Mouse (Mus musculus) brain, embryonic 14.5 days (tissue): Measurements from ENCODE around the gene Rpl6. TPM values are rescaled to one million over a fixed set of nuclear protein-coding genes. Genes with fewer than 3 reads are reported as not detected.
"Not testable (repeated sequence)": the region's sequence is repeated elsewhere in the genome, so short reads cannot be mapped to it uniquely, and the experiment has no call there.

Source experiments
- DNase-seq: peaks from one replicate; pipeline ENCODE4 v3.0.0-alpha.2; 2011; ENCODE audit warnings: low read depth
- CTCF ChIP-seq: fragments of 200-500 bp; IDR thresholded peaks from 2 replicates; pipeline ENCODE4 v1.5.1; 2012; ENCODE audit warnings: inconsistent platforms, mild to moderate bottlenecking, moderate library complexity, borderline replicate concordance; ENCODE audit not compliant: insufficient read depth, insufficient read length; ENCODE audit errors: extremely low read depth
- POLR2A ChIP-seq: fragments of 200-500 bp; IDR thresholded peaks from 2 replicates; pipeline ENCODE4 v1.6.1; 2012; ENCODE audit warnings: mild to moderate bottlenecking, inconsistent platforms, borderline replicate concordance; ENCODE audit not compliant: poor library complexity, insufficient read depth, insufficient read length, severe bottlenecking; ENCODE audit errors: extremely low read depth
- polyA plus RNA-seq: library from polyadenylated mRNA; depleted of rRNA; stranded (reverse); fragments of >200 nt; gene quantifications from 2 replicates; pipeline ENCODE4 v1.2.3, GENCODE M21; 2012

Gene Rpl6
- polyA plus RNA-seq, 1 experiment, result 680 TPM

DNA sequence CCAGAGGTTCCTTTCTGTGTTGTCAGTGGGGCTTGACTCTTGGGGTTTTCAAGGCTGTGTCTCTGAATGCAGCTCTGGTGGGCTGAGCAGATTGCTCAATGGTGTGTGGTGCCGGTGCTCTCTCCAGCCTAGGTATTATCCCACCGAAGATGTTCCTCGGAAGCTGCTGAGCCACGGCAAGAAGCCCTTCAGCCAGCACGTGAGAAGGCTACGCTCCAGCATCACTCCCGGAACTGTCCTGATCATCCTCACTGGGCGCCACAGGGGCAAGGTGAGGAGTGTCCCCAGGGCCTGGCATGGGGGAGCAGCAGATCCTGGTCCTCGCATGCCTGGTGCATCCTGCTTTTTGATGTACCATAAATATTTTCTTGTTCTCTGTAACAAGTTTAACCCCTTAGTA, 2.3 kb downstream of the Rpl6 start:
- no peak for DNase-seq
- TF ChIP-seq POLR2A (no peak), CTCF (no peak)

DNA sequence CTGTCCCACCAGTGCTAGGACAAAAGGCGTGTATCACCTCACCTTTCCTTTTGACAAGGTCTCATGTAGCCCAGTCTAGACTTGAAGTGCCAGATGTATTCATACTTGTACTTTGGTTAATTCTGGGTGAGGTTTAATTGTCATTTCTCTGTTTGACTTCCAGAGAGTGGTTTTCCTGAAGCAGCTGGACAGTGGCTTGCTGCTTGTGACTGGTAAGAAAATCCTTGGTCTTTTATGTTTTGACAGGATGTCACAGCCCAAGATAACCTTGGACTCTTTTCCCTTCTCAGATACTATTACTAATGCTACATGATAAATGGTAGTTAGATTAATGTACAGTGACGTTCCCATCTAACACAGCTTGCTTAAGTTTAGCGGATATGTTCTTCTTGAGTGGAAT, 2.7 kb downstream of the Rpl6 start:
- TF ChIP-seq CTCF (no peak), POLR2A (no peak)
- no peak for DNase-seq

DNA sequence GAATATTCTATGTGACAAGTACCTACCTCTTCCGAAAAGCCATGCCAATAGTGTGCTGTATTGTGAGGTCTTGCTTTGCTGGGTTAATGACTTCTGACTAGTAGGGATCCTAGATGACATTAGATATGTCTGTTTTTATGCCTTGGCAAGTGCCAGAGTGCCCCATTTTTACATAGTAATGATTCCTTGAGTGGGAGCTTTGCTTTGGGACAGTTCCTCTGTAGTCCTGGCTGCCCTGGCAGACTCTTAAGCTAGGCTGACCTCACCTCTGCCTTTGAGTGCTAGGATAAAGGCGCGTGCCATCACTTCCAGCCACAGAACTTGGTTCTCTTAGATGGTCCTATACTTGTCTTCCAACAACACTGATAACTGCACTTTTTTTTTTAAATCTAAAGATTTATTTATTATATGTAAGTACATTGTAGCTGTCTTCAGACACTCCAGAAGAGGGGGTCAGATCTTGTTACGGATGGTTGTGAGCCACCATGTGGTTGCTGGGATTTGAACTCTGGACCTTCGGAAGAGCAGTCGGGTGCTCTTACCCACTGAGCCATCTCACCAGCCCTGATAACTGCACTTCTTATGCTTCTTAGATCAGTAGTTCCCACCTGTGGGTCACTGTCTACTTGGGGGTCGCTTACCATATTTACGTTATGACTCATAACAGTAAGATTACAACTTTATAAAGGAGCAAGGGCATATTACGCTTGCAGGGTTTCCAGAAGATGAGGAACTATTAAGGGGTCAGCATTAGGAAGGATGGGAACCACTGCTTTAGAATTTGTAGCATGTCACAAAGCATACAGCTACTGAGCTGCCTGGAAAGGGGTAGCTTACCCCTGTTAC, 5.7 kb downstream of the Rpl6 start:
- TF ChIP-seq CTCF, result no peak
- no peak for TF ChIP-seq POLR2A
- no peak for DNase-seq

DNA sequence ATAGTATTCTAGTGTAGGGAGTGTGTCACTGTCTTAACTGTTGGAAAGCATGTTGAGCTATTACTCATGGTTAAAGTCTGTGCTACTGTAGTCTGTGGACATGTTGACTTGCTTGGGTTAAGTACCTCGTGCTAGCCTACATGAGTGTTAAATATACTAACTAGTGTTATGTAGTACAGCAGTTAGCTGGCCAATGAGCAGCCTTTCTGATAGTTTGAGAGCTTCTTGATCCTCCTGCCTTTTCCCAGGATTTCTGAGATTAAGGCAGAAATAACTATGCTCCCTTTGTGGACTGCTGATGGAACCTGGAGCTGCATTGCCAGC, 6.3 kb downstream of the Rpl6 start:
- TF ChIP-seq POLR2A (no peak), CTCF (no peak)
- DNase-seq, result no peak

DNA sequence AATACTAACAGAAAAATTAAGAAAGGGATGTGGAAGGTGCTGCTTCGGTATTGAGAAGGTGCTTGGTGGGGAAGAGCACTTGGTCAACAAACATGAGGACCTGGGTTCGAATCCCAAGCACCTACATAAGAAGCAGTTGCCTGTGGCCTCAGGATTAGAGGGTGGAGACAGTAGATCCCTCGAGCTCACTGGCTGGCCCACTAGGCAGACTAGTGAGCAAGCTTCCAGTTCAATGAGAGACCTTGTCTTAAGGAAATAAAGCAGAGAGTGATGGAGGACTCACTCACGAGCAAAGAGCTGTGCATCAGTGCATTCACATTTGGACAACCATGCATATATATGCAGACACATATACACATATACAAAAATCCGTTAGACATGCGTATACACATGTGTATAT, 7.8 kb downstream of the Rpl6 start:
- no peak for DNase-seq
- TF ChIP-seq CTCF (no peak), POLR2A (no peak)

DNA sequence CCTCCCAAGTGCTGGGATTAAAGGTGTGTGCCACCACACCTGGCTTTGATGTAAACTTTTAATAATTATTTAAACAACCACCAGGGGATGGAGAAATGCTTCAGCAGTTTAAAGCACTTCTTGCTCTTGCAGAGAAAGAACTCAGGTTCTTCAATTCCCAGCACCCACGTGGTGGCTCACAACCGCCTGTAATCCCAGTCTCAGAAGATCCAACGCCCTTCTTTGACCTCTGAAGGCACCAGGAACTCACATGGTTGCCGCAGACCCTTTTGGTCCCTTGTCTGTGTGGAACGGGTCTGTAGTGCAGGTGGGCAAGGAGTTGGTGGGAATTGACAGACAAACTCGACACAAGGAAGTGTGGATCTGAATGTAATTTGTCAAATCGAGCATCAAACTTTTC, 10.4 kb downstream of the Rpl6 start:
- DNase-seq, result no peak
- no peak for TF ChIP-seq POLR2A
- no peak for TF ChIP-seq CTCF

DNA sequence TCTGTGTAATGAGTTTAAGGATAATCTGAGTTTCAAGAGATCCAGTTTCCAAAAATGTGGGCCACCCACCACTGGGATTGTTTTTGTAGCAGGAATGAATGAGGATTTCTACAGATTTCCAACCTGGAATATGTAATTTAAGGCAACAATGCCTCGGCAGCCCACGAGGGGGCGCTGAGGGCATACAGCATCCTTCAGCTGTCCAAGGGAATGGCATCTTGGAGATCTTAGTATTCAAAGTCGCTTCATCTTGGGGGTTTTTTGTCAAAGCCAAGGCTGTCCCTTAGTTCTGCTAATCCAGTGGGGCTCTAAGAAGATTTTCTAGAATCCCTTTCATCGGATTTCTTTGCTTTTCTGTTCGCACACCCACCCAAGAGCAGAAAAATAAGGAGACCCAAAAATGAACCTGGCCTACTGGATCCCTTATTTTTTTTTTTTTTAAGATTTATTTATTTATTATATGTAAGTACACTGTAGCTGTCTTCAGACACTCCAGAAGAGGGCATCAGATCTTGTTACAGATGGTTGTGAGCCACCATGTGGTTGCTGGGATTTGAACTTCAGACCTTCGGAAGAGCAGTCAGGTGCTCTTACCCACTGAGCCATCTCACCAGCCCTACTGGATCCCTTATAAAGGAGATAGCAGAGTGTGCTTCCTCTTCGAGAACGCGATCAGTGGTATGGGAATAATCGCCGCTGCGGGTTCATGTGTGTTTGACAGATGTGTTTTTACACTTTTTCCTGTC, 11.3 kb downstream of the Rpl6 start:
- TF ChIP-seq POLR2A (no peak), CTCF (peak; percentile 96)

DNA sequence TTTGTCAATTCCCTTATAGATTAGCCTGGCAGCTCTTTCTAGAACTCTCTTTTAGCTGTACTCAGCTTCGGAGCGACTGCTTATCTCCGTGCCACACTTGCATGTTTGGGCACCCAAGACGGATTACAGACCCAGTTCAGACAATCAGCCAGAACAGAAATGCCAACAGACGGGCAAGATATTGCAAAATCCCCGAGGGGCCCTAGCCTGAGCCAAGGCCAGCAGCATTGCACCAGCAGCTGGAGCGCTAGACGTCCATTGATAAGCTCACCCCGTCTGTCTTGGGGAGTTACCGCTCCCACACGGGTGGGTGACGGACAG, 11.8 kb downstream of the Rpl6 start:
- TF ChIP-seq CTCF, result no peak
- no peak for TF ChIP-seq POLR2A
- peak; percentile 14 for DNase-seq

More for the DNA sequence above, 11.3 kb downstream of the Rpl6 start:
- DNase-seq, result peak; percentile 86

DNA sequence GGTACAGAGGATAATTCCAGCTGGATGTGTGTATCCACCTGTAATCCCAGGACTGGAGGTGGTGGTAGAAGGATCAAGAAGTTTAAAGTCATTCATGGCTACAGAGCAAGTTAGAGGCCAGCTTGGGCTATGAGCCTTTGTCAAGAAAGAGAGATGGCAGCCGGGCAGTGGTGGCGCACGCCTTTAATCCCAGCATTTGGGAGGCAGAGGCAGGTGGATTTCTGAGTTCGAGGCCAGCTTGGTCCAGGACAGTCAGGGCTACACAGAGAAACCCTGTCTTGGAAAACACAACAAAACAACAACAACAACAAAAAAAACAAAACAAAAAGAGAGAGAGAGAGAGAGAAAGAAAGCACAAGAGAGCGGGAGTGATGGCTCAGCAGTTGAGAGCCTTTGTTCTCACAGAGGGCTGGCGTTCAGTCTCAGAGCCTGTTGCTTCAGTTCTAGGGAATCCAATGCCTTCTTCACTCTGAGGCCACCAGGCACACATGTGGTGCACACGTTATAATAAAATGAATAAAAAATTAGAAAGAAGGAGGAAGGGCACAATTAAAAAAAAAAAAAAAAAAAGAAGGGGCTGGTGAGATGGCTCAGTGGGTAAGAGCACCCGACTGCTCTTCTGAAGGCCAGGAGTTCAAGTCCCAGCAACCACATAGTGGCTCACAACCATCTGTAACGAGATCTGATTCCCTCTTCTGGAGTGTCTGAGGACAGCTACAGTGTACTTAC, 12.5 kb downstream of the Rpl6 start:
- not testable (repeated sequence) for DNase-seq

DNA sequence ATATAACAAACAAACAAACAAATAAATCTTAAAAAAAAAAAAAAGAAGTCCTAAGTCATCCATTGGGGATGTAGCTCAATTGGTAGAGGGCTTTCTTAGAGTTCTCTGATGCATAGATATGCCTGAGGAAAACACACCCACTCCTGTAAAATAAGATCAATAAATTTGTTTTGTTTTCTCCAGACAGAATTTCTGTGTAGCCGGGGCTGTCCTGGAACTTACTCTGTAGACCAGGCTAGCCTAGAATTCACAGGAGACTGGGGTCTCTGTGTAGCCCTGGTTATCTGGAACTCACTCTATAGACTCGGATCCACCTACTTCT, 13.0 kb downstream of the Rpl6 start:
- TF ChIP-seq POLR2A (no peak), CTCF (no peak)
- no peak for DNase-seq

DNA sequence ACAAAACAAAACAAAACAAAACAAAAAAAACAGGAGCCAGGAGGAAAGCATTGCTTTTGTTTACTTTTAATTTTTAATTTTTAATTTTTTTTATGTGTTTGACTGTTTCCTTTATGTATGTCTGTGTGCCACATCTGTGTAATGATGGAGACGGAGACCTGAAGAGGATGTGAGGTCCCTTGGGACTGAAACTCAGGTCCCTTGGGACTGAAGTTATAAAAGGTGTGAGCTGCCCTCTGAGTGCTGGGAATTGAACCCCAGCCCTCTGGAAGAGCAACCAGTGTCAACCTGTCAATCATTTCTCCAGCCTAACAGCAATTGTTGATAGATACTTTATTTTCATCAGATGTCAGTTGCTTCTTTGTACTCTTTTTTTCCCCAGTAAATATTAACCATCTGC, 14.9 kb downstream of the Rpl6 start:
- TF ChIP-seq CTCF, result no peak
- TF ChIP-seq POLR2A, result no peak
- DNase-seq, result no peak

DNA sequence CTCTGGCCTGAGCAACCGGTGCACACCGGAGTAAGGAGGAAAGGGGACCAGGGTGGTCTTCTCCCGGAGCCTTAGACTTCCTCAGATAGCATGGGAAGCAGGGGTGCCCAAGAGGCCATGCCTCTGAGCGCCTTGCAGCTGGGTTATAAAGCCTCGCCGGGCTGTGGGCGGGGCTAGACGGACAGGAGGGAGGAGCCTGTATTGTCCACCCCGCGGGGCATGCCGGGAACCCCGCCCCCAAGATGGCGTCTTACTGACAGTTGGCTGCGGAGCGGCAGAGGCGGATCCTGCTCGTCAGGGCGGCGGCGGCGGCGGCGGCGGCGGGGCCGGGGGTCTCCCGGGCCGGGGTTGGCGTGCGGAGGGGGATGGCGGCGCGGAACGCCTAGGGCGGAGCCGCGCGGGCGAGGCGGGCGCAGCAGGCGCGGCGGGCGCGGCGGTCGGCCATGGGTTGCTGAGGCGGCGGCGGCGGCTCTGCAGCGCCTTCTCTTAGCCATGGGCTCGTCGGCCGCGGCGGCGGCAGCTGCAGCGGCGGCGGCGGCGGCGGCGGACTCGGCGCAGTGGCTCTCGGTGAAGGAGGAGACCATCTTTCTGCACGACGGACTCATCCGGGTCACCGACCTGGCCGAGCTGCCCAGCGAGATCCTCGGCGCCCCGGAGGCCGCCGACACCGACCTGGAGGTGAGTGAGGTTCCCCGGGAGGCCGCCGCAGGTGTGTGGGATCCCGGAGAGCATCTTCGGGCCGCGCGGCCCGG, 15.9 kb downstream of the Rpl6 start, which contains the start of gene Hectd4:
Gene Hectd4, plus strand, starts transcription at position 240 of the 752 bp plus-strand sequence.
- peak; percentile 97 for DNase-seq
- peak; percentile 71 for TF ChIP-seq POLR2A
- TF ChIP-seq CTCF, result no peak
